Mouse (Mus musculus): Measurements from ENCODE around the gene Kank1. TPM values are rescaled to one million over a fixed set of nuclear protein-coding genes. Genes with fewer than 3 reads are reported as not detected.

Gene Kank1
- polyA plus RNA-seq, 1 experiment from 2014 or later, result 81.5 TPM

DNA sequence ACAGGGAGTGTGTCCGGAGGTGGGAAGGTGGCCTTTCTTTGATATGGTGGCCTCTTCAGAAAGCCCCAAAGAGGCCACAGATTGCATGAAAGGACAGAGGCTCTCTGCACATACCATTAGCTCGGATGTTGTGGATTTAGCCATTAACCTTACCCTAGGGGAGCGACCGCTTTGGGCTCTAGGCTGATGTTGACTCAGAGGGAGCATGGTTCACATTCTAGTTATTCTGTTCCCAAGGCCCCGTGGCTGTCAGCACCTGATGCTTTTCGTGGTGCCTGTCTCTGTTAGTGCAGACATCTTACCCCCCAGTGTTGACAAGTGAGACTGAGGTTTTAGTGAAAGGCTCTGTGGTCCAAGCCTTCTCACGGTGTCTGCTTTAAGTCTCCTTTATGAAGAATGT lies 74.9 kb downstream of the Kank1 start:
- Histone ChIP-seq H3K9ac (no peak overlapping the region), H3K4me2 (0 out of 2 replicates have a peak overlapping the region, but pooled peaks have one; percentile 40), H3K27ac (ENCODE audit: poor library complexity, severe bottlenecking) (peak overlapping the region; percentile 41; the same call in 1 of the 2 replicates), H3K36me3 (no peaks in the 10 kb centered on the region), H3K27me3 (replicated peaks) (peaks cover 10% of the 10 kb centered on the region), H3K4me3 (no peak overlapping the region), H3K4me1 (replicated peaks) (peaks cover 76% of the 10 kb centered on the region), H3K9me3 (replicated peaks) (no peaks in the 10 kb centered on the region)
- WGBS, result 20% methylated on average over 7 of the region's 7 CpGs
- no peak for ATAC-seq (ENCODE audit: insufficient number of reproducible peaks, low FRiP score)

DNA sequence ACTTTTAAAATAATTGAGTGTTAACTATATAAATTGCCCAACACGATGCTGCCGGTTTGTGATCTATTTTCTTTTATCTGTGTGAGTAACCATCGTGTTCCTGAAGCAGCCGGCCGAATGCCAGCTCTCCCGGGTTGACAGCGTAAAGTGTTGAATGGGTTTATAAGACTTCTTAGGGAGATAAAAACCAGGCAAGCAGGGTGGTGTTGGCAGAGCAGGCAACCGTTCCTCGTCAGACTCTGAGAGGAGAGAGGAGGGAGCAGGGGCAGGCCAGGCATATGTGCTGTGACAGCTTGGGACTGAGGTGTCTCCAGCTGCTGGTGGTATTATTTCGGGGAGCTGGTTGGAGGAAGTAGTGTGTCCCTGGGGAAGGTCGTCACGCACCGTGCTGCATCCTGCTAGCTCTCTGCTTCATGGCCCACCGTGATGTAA lies 78.7 kb downstream of the Kank1 start:
- no peak for ATAC-seq (ENCODE audit: insufficient number of reproducible peaks, low FRiP score)
- peaks cover 17% of the 10 kb centered on the region; the same call in 1 of the 2 replicates for H3K27me3 ChIP-seq (replicated peaks)
- peak overlapping the region; percentile 33 for H3K27ac ChIP-seq (ENCODE audit: poor library complexity, severe bottlenecking)
- H3K4me2 ChIP-seq, result peak overlapping the region; percentile 43
- H3K36me3 ChIP-seq, result no peaks in the 10 kb centered on the region
- 16% methylated on average over 14 of the region's 14 CpGs for WGBS
- H3K9ac ChIP-seq, result no peak overlapping the region
- peaks cover 45% of the 10 kb centered on the region for H3K4me1 ChIP-seq (replicated peaks)
- no peaks in the 10 kb centered on the region for H3K9me3 ChIP-seq (replicated peaks)
- H3K4me3 ChIP-seq, result no peak overlapping the region

DNA sequence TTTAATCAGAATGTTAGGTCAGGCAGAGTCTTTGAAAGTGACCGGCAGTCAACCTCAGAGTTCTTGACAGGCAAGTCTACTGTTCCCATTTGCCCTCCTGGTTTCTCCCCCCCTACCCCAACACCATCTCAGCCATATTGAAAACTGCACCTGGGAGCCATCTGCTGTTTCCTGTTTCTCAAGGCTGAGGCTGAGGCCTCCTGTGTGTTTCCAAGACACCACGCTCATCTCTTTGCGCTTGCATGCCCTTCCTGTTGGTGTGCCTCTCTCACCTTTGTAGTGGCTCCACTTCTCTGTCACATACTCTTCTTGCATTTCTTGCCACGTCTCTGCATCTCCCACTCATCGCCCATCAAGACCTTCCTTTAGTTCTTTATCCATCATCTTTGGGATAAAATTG lies 79.2 kb downstream of the Kank1 start:
- Histone ChIP-seq H3K4me1 (replicated peaks) (peaks cover 40% of the 10 kb centered on the region), H3K36me3 (no peaks in the 10 kb centered on the region), H3K9me3 (replicated peaks) (no peaks in the 10 kb centered on the region), H3K9ac (no peak overlapping the region), H3K4me3 (no peak overlapping the region), H3K4me2 (peak overlapping the region; percentile 43), H3K27me3 (replicated peaks) (peaks cover 17% of the 10 kb centered on the region; the same call in 1 of the 2 replicates), H3K27ac (ENCODE audit: poor library complexity, severe bottlenecking) (peak overlapping the region; percentile 33; the same call in 1 of the 2 replicates)
- WGBS, result 77% methylated on average over 5 of the region's 5 CpGs
- no peak for ATAC-seq (ENCODE audit: insufficient number of reproducible peaks, low FRiP score)

DNA sequence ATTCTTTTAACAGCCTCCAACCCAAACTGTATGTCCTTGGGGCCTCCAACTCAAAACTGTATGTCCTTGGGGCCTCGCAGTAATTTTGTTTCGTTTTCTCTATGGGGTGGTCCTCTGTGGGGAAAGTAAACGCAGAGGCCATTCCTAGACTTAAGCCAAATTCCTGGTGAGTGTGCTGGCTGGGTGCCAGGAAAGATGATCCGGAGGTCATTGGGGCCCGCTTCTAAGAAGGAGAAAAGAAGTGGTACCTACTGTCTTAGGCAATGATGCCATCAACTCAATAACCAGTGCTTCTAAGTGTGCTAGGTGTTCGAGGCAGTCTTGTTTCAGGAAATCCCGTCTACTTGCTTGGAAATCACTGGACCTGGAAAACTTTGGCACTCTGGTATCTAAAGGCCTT lies 87.5 kb downstream of the Kank1 start:
- Histone ChIP-seq H3K27ac (ENCODE audit: poor library complexity, severe bottlenecking) (no peak overlapping the region), H3K4me1 (replicated peaks) (peaks cover 10% of the 10 kb centered on the region), H3K9me3 (replicated peaks) (no peaks in the 10 kb centered on the region), H3K36me3 (no peaks in the 10 kb centered on the region), H3K4me2 (no peak overlapping the region), H3K4me3 (no peak overlapping the region), H3K27me3 (replicated peaks) (peaks cover 7% of the 10 kb centered on the region; the same call in 1 of the 2 replicates), H3K9ac (no peak overlapping the region)
- no peak for ATAC-seq (ENCODE audit: insufficient number of reproducible peaks, low FRiP score)
- WGBS, result 66% methylated on average over 7 of the region's 7 CpGs

DNA sequence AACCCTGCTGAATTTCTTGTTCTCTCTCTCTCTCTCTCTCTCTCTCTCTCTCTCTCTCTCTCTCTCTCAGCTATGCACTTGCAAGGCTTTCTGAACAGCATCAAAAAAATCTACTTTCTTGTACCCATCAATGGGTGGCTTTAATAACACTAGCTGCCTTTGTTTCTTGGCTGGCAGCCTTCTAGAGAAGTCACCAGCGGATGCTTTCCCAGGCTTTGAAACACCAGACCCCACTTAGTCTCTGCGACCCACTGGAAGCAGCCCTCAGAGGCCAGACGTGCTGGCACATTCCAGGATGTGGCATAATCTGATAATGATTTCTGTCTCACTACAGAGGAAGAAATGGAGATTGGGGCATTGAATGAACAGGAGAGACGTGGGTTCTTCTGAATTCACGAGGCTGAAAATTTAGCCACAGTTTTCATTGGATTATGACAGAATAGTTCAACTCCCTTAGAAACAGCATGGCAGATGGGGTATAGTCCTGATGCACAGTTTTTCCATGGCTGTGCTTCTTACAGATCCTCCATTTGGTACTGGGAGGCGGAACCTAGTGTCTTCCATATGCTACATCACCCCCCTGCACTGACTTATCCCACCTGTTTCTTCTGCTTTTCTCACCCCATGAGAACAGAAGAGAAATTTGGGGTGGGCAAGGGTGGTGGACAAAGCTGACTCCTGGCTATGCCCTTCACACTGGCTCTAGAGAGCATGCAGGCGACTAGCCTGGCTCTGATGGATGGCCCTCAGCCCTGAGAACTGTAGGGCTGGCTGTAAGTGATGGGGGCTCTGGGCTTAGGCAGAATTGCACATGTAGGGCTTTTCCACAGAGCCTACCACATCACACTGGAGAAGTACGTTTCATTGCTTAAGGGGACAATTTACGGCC lies 88.6 kb downstream of the Kank1 start:
- no peak for ATAC-seq (ENCODE audit: insufficient number of reproducible peaks, low FRiP score)
- no peak overlapping the region for H3K4me2 ChIP-seq
- H3K4me1 ChIP-seq (replicated peaks), result peaks cover 7% of the 10 kb centered on the region
- no peaks in the 10 kb centered on the region for H3K27me3 ChIP-seq (replicated peaks)
- H3K36me3 ChIP-seq, result no peaks in the 10 kb centered on the region
- 59% methylated on average over 9 of the region's 9 CpGs for WGBS
- H3K4me3 ChIP-seq, result no peak overlapping the region
- no peak overlapping the region for H3K27ac ChIP-seq (ENCODE audit: poor library complexity, severe bottlenecking)
- H3K9me3 ChIP-seq (replicated peaks), result no peaks in the 10 kb centered on the region
- H3K9ac ChIP-seq, result no peak overlapping the region

DNA sequence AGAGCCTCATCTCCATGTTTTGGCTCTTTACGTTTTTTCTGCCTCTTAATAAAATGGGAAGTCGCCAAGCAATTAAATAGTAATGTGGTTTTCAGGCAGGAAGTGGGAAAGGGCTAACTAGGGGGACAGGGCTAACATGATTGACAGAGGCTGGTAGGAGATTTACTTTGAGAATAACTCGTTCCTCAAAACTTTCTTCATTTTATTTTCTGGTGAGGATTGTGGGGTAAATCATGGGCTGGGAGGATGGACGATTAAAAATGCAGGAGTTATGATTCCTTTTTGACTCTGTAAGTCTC lies 89.2 kb downstream of the Kank1 start:
- Histone ChIP-seq H3K9me3 (replicated peaks) (no peaks in the 10 kb centered on the region), H3K27ac (ENCODE audit: poor library complexity, severe bottlenecking) (no peak overlapping the region), H3K9ac (no peak overlapping the region), H3K4me2 (no peak overlapping the region), H3K27me3 (replicated peaks) (no peaks in the 10 kb centered on the region), H3K4me3 (no peak overlapping the region), H3K36me3 (no peaks in the 10 kb centered on the region), H3K4me1 (replicated peaks) (peaks cover 7% of the 10 kb centered on the region)
- 79% methylated on average over 4 of the region's 4 CpGs for WGBS
- ATAC-seq (ENCODE audit: insufficient number of reproducible peaks, low FRiP score), result no peak

DNA sequence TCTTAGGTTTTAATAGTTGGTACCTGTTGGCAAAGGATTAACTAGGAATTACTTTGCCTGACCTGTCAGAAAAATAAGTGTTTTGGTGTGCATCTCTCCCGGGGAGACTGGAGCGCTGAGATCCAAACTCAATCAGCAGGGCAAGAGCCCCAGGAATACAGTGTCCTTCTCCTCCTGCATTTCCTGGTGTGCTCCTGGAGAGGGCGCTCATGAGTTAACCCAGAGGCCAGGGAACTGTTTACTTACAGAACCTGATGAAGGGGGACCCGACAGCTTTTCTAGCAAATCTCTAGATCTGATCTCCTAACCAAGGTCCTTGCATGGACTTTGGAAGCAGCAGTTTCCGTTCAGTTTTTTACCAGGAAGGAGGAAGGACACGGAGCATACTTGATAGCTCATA lies 90.9 kb downstream of the Kank1 start:
- Histone ChIP-seq H3K9ac (no peak overlapping the region), H3K4me1 (replicated peaks) (peaks cover 7% of the 10 kb centered on the region), H3K36me3 (no peaks in the 10 kb centered on the region), H3K27ac (ENCODE audit: poor library complexity, severe bottlenecking) (no peak overlapping the region), H3K9me3 (replicated peaks) (no peaks in the 10 kb centered on the region), H3K4me2 (no peak overlapping the region), H3K27me3 (replicated peaks) (no peaks in the 10 kb centered on the region), H3K4me3 (no peak overlapping the region)
- ATAC-seq (ENCODE audit: insufficient number of reproducible peaks, low FRiP score), result no peak
- WGBS, result 66% methylated on average over 6 of the region's 6 CpGs

DNA sequence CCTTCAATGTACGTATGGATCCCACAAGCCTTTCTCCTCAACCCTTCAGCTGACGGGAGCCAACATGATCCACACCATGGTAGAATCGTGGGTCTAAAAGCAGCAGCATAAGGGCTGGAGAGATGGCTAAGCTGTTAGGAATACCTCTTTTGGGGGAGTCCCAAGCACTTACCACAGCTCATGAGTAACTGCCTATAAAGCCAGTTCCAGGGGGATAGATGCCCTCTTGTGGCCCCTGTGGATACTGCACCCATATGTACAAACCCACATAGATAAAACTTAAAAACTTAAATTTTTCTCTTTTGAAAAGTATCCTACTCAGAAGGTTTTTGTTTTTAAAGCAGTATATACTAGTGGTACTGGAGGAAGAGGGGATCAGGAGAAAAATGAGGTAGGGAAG lies 97.6 kb downstream of the Kank1 start:
- 61% methylated on average over 3 of the region's 3 CpGs for whole genome bisulfite sequencing

DNA sequence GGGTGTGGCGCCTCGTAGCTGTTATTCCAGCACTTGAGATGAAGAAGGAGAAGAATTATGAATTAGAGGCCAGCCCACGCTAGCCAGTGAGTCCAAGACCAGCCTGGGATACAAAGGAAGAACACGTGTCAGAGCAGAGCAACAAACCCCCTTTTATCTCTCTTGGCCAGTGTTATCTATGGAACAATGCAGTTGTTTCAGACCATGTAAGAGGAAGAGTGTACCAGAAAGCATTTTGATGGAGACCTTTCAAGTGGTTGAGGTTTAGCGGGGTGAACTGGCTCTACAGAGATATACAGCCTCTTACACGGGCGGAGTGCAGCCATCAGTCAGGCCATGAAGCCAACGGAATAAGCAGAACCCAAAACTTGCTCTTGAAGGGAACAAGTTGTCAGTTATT lies 100.0 kb downstream of the Kank1 start:
- Histone ChIP-seq H3K4me3 (no peak overlapping the region), H3K36me3 (no peaks in the 10 kb centered on the region), H3K9ac (no peak overlapping the region), H3K27ac (ENCODE audit: poor library complexity, severe bottlenecking) (no peak overlapping the region), H3K27me3 (replicated peaks) (no peaks in the 10 kb centered on the region), H3K4me1 (replicated peaks) (peaks cover 23% of the 10 kb centered on the region; the same call in 1 of the 2 replicates), H3K4me2 (no peak overlapping the region), H3K9me3 (replicated peaks) (no peaks in the 10 kb centered on the region)
- no peak for ATAC-seq (ENCODE audit: insufficient number of reproducible peaks, low FRiP score)
- WGBS, result 46% methylated on average over 8 of the region's 8 CpGs

More for the DNA sequence above, 97.6 kb downstream of the Kank1 start:
- H3K9me3 ChIP-seq (replicated peaks), result no peaks in the 10 kb centered on the region
- no peak overlapping the region for H3K9ac ChIP-seq
- H3K4me3 ChIP-seq, result no peak overlapping the region
- H3K4me1 ChIP-seq (replicated peaks), result peaks cover 9% of the 10 kb centered on the region; the same call in 1 of the 2 replicates
- no peak overlapping the region for H3K27ac ChIP-seq (ENCODE audit: poor library complexity, severe bottlenecking)
- H3K27me3 ChIP-seq (replicated peaks), result no peaks in the 10 kb centered on the region
- no peaks in the 10 kb centered on the region for H3K36me3 ChIP-seq
- no peak for ATAC-seq (ENCODE audit: insufficient number of reproducible peaks, low FRiP score)
- no peak overlapping the region for H3K4me2 ChIP-seq

DNA sequence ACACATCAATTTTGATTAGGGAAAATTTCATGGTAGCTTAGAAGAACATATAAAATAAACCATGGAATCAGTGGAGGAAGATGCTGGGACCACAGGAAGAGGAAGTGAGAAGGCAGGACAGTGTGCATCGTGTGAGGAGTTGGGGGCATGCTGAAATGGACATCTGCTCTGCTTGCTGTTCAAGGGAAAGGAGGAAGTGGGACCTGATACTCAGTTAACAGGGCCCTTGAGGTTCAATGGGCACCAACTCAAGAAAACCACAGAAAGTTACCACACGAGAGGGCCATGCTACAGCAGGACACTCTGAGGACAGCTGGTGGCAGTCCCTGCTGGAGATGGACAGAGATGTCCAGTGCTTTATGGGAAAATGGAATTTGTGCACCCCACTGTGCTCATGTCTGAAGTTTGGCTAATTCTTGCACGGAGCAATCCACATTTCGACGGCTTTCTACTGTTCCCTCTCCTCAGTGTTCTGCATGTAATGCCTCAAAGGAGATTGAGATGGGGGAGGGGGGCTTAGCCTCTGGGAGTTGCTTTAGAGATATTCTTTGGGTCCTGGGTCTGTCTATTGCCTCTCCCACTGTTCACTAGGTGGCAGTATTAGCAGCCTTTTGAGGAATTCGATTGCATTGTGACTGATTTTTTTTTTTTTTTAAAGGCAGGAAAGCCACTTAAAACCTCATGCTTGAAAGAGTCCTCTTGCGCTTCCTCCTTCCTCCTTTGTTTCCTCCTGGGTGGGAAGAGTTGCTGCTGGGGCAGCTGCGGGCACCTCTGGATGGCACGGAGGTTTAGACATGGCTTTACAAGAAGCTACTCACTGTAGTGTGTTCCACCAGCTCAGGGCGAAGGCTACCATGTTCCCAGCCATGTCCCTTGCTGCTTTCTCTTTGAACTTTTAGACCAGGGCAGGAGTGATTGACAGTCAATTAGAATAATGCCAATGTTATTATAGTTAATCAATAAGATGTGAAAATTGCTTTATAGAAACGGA lies 104.2 kb downstream of the Kank1 start:
- H3K4me1 ChIP-seq (replicated peaks), result peaks cover 51% of the 10 kb centered on the region
- H3K36me3 ChIP-seq, result no peaks in the 10 kb centered on the region
- H3K9me3 ChIP-seq (replicated peaks), result no peaks in the 10 kb centered on the region
- no peak for ATAC-seq (ENCODE audit: insufficient number of reproducible peaks, low FRiP score)
- H3K4me2 ChIP-seq, result no peak overlapping the region
- WGBS, result 45% methylated on average over 11 of the region's 11 CpGs
- no peak overlapping the region for H3K4me3 ChIP-seq
- H3K9ac ChIP-seq, result no peak overlapping the region
- no peaks in the 10 kb centered on the region for H3K27me3 ChIP-seq (replicated peaks)
- no peak overlapping the region for H3K27ac ChIP-seq (ENCODE audit: poor library complexity, severe bottlenecking)

DNA sequence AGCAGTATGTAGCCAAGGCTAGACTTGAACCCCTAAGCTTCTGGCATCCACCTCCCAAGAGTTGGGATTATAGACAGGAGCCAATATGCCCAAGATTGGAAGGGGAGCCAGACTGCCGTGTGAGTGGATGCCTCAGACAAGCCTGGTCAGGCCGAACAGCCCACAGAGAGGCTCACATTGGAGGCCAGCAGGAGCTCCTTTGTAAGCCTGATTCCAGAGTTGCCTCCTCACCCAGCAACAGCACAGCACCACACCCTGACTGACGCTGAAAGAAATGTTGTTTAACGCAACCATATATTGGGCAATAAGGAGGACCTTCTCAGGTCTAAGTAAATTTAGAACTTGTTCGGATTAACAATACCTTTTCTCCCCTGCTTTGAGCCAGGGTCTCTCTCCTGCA lies 105.3 kb downstream of the Kank1 start:
- Histone ChIP-seq H3K4me2 (no peak overlapping the region), H3K27me3 (replicated peaks) (no peaks in the 10 kb centered on the region), H3K9ac (no peak overlapping the region), H3K36me3 (no peaks in the 10 kb centered on the region), H3K4me1 (replicated peaks) (peaks cover 45% of the 10 kb centered on the region), H3K27ac (ENCODE audit: poor library complexity, severe bottlenecking) (no peak overlapping the region), H3K9me3 (replicated peaks) (no peaks in the 10 kb centered on the region), H3K4me3 (no peak overlapping the region)
- no peak for ATAC-seq (ENCODE audit: insufficient number of reproducible peaks, low FRiP score)
- WGBS, result 89% methylated on average over 5 of the region's 5 CpGs
